13 mouse cellular contexts compared by ENCODE assay signal in genomic region chr16:23305830-23306623, GRCm38 (mm10).
DNase-seq lines count a peak whose midpoint lies in the region; ATAC-seq lines count a peak whose summit lies in the region.
"Had no signal": no experiment of that assay in that cellular context is flagged by ENCODE, and none has a peak within 500 bp of the region (broad histone marks: within the 10 kb centered on the region; RNA-seq: fewer than 3 reads in every experiment).

No protein-coding gene starts in this region.

- H3K27me3 ChIP-seq in kidney, embryonic 15.5 days: no peaks in the 10 kb centered on the region
- H3K27me3 ChIP-seq: forebrain, embryonic 12.5 days; liver, embryonic 15.5 days; Patski had no signal

- ATAC-seq in kidney, embryonic 15.5 days (replicated peaks; ENCODE audit: low FRiP score): no peak
- ATAC-seq: Patski had no signal

- no peak overlapping the region for H3K4me2 ChIP-seq in kidney, embryonic 15.5 days
- H3K4me2 ChIP-seq: forebrain, embryonic 12.5 days; liver, embryonic 15.5 days had no signal

- no peaks in the 10 kb centered on the region for H3K9me3 ChIP-seq in kidney, embryonic 15.5 days (replicated peaks)
- H3K9me3 ChIP-seq: forebrain, embryonic 12.5 days; liver, embryonic 15.5 days had no signal

- intact Hi-C loops in left cerebral cortex, postnatal 25 days (cut with DNase I): no loop called here

- no peak overlapping the region for H3K4me3 ChIP-seq in kidney, embryonic 15.5 days (replicated peaks)
- H3K4me3 ChIP-seq: forebrain, embryonic 12.5 days; liver, embryonic 15.5 days had no signal

- DNase-seq in adrenal gland, adult 2 months: peak; percentile 65
- DNase-seq in adrenal gland, adult 18-20 months (ENCODE audit: low spot score in 2 of 2): no peak
- no peak for DNase-seq in kidney, adult 18-20 months
- peak; percentile 47 for DNase-seq in 3T3-L1 (ENCODE audit: low read depth, low spot score)
- DNase-seq in induced T-regulatory cell, adult 2 months (ENCODE audit: low read depth): peak; percentile 61
- no peak for DNase-seq in left cerebral cortex, postnatal 25 days (ENCODE audit: low spot score in 2 of 2)
- no peak for DNase-seq in yolk sac, embryonic 10.5 days (ENCODE audit: low spot score)
- DNase-seq: embryo, embryonic 11 days; right cerebral cortex, postnatal 25 days had no signal

- H3K36me3 ChIP-seq in kidney, embryonic 15.5 days: no peaks in the 10 kb centered on the region
- H3K36me3 ChIP-seq: forebrain, embryonic 12.5 days; liver, embryonic 15.5 days had no signal

- H3K27ac ChIP-seq in kidney, embryonic 15.5 days: 0 out of 2 replicates have a peak overlapping the region, but pooled peaks have one; percentile 48
- H3K27ac ChIP-seq: forebrain, embryonic 12.5 days; liver, embryonic 15.5 days had no signal

- peaks cover 31% of the 10 kb centered on the region for H3K4me1 ChIP-seq in kidney, embryonic 15.5 days
- H3K4me1 ChIP-seq: liver, embryonic 15.5 days had no signal

- no peak overlapping the region for H3K9ac ChIP-seq in kidney, embryonic 15.5 days
- H3K9ac ChIP-seq: forebrain, embryonic 12.5 days; liver, embryonic 15.5 days had no signal

- WGBS in kidney, embryonic 15.5 days: 56% methylated on average over 10 of the region's 10 CpGs

Comparison
In these comparisons a context has a peak if more than half of its experiments do, and no peak if none do; other contexts are left out.
1. DNase-seq: peak in adrenal gland, adult 2 months (single experiment), 3T3-L1 (single experiment) and induced T-regulatory cell, adult 2 months (single experiment); none in adrenal gland, adult 18-20 months (0 of 2), kidney, adult 18-20 months (single experiment), left cerebral cortex, postnatal 25 days (0 of 2) and yolk sac, embryonic 10.5 days (single experiment).